Mouse (Mus musculus) R1 (cell line): ENCODE measurements around the gene Tcf19.
"Not testable (repeated sequence)": the region's sequence is repeated elsewhere in the genome, so short reads cannot be mapped to it uniquely, and the experiment has no call there.

Experiments used
- DNase-seq: peaks from one replicate; pipeline ENCODE4 v3.0.0-alpha.2; 2018; ENCODE audit warnings: low read depth, low spot score

The Tcf19 gene

DNA sequence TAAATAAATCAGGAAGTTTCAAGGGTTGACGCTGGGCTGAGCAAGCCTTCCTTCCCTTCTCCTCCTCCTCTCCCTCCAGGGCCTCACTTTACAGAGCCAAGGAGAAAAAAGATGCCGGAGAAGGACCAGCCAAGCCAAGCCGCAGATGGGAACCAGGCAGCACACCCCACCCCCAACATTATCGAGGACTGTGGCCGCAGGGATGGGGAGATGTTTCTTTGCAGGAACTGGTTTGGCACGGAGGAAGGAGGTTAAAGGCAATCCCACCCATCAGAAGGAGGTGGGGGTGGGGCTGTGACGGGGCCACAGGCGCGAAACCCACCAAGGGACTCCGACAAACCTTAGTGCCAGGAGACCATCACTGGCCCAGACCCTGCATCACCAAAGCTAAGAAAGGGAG lies 29.9 kb downstream of the Tcf19 start:
- DNase-seq = peak; percentile 78

DNA sequence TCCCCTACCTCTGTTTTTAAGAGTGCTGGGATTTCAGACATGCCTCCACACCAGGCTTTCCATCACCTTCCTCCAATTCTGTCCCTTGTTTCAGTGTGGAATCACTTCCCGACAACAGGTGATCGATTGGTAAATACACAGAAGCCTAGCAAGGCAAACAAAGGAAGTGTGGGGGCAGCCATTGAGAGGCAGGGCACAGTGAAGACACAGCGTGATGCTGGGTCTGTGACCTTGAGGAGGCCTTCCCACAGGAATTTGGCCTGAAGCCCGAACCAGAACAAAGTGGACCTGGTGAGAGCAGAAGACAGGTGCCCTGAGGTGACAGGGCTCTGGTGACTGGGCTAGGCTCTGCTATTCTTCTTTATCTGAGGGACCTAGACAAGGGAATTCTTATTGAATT lies 30.9 kb downstream of the Tcf19 start:
- peak; percentile 95 for DNase-seq

DNA sequence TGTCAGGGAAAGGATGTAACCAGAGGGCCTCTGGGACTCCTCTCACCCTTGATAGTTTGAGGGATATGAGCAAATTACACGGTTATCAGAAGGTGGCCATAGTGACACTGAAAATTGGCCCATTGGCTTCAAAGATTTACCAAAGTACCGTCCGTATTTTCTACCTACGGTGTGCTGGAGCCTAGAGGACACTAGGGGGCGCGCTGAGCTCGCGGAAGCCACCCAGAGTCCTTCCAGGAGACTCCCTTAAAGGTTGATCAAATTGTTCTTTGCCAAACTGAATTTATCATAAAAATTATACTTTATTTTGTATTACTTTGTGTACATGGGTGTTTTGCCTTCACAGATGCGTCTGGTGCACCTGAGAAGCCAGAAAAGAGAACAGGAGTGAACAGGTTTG lies 32.6 kb downstream of the Tcf19 start:
- DNase-seq = peak; percentile 70

DNA sequence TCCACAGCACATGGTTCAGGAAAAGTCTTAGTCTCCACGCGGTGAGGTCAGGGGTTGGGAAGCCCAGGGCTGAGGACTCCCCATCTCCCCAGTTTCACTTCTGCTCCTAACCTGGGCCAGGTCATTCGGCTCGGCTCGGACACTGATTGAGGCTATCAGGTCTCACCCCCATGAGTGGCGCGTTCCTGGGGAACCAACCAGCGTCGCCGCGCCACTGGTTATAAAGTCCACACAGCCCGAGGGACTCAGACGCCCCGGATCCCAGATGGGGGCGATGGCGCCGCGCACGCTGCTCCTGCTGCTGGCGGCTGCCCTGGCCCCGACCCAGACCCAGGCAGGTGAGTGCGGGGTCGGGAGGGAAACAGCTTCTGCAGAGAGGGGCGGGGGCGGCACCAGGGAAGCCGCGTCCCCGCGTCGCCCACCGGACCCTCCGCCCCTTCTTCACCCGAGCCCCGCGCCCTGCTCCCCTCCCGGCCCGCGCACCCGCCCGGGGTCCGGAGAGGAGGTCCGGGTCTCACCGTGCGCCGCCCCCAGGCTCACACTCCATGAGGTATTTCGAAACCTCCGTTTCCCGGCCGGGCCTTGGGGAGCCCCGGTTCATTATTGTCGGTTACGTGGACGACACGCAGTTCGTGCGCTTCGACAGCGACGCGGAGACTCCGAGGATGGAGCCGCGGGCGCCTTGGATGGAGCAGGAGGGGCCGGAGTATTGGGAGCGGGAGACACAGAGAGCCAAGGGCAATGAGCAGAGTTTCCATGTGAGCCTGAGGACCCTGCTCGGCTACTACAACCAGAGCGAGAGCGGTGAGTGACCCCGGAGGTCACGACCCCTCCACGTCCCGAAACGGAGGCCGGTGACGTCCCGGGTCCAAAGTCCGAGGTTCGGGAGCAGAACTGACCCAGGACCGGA lies 46.5 kb downstream of the Tcf19 start, which contains the start of gene H2-Q10:
Gene H2-Q10, plus strand, starts transcription at position 248 of the 910 bp plus-strand sequence.
- DNase-seq = peak; percentile 46

DNA sequence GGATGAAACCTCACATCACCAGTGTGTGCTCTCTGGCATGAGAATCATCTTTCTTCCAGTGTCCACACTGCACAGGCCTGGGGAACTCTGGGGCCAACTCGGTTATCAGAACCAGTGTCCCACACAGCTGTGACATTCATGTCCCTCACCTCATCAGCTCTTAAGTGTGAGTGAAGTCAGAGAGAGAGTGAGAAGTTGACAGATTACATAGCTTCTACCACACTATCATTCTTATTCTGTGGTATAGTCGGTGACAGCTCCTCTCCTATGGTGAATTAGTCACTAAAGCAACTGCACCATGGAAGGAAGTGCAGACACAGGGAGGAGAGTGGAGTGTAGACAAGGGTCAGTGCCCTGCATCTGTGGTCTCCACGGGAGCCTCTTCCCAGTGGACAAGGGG lies 47.7 kb downstream of the Tcf19 start:
- not testable (repeated sequence) for DNase-seq

DNA sequence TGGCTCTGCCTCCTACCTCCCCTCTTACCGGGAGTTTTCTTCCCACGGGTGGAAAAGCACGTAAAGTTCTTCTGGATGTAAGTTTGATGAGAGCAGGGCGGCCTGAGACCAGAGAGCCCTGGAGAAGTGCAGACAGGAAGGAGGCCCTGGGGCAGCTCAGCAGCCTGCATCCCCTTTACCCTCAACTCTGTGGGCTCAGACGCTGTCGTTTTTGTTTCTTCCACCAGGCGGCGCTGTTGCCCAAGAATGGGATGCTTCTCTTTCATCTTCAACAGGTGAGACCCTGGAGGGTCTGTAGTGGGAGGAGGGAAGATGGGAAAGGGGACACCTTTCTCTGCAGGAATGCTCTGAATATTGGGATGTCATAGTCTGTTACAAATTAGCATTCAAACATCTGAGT lies 51.0 kb downstream of the Tcf19 start:
- DNase-seq = peak; percentile 79
